Mouse (Mus musculus) Patski (cell line): ENCODE results near the gene Hsh2d. TPM values are rescaled to one million over a fixed set of nuclear protein-coding genes. Genes with fewer than 3 reads are reported as not detected.

Experiments used
- ATAC-seq: fragments of 100-300 bp; one replicate; pipeline ENCODE4 v1.8.0; 2021
- CTCF ChIA-PET: fragments of 350-600 bp; sonication (Branson Sonifier 250); formaldehyde crosslinking; loops from one replicate; lab custom pipeline; 2022; ENCODE audit warnings: inconsistent platforms; lab: Charles Lee
- POLR2A ChIA-PET: fragments of 350-600 bp; sonication (Branson Sonifier 250); formaldehyde crosslinking; loops from one replicate; lab custom pipeline; 2022; ENCODE audit warnings: antibody characterized with exemption, inconsistent platforms; lab: Charles Lee
- DNase-seq: peaks from one replicate; pipeline ENCODE4 v3.0.0-alpha.2; 2011; ENCODE audit warnings: low read depth, low spot score
- H3K27me3 ChIP-seq: fragments of 371-371 bp; one replicate; pipeline ENCODE4 v1.5.1; 2021
- CTCF ChIP-seq: fragments of 100-300 bp; IDR thresholded peaks from one replicate; pipeline ENCODE4 v1.5.1; 2021
- in situ Hi-C: fragments of 300-500 bp; cut with MboI; formaldehyde crosslinking; loops from 3 replicates; pipeline ENCODE4 v1.11.1; 2018; ENCODE audit warnings: low pct_unique_long_range_greater_than_20kb, mixed read lengths
- polyA plus RNA-seq: library from polyadenylated mRNA; unstranded; gene quantifications from one replicate; pipeline ENCODE4 v1.2.3, GENCODE M21; 2021

Hsh2d gene
- polyA plus RNA-seq, 1 experiment from 2014 or later: 0.05 TPM

DNA sequence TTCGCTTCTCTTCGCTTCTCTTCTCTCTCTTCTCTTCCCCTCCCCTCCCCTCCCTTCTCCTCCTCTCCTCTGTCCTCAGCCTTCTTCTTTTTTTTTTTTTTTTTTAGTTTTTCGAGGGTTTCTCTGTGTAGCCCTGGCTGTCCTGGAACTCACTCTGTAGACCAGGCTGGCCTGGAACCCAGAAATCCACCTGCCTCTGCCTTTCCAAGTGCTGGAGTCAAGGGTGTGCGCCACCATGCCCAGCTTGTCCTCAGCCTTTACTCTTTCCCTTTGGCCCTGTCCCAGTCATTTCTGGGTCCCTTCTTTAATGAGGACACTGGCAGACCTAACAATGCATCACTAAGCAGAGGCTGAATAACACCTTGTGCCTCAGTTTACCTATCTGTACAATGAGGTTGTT lies 24.1 kb downstream of the Hsh2d start, which contains the start of gene Gm11034:
Gene Gm11034, minus strand, starts transcription at position 101 of the 400 bp plus-strand sequence.
- no peak for TF ChIP-seq CTCF
- CTCF ChIA-PET: no interaction called here
- in situ Hi-C loops: loop anchor here (10.0 kb wide), 1 partner anchor 1839 kb away; the partner anchor contains the start of gene Comp
- ATAC-seq (no peak), DNase-seq (no peak)
- H3K27me3 ChIP-seq: peaks cover 26% of the 10 kb centered on the region
- POLR2A ChIA-PET: no interaction called here

DNA sequence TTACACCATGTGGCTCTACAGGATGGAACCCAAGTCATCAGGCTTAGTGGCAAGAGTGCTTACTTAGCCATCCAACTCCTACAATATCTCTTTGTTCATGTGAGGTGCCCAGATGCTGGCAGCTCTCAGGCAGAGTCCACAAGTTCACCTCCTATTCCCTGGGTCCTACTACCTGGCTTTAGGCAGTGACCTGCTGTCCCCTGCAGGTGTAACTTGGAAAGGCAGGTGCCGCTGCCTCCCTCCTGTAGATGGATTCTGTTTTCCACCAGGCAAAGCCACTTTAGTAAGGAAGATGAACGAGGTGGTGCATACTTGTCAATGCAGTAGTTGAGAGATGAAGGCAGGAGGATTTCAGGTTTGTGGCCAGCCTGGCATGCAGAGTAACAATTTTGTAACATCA lies 25.6 kb downstream of the Hsh2d start:
- in situ Hi-C loops: loop anchor here (10.0 kb wide), 1 partner anchor 1840 kb away; the partner anchor contains the start of gene Comp
- TF ChIP-seq CTCF: peak; percentile 59
- no peak for DNase-seq
- ATAC-seq: no peak
- ChIA-PET POLR2A (no interaction called here), CTCF (interaction anchor here (1.3 kb wide), 1 partner anchor 10 kb away, joined by 5 read pairs; no protein-coding TSS in a partner anchor)
- peaks cover 26% of the 10 kb centered on the region for H3K27me3 ChIP-seq

DNA sequence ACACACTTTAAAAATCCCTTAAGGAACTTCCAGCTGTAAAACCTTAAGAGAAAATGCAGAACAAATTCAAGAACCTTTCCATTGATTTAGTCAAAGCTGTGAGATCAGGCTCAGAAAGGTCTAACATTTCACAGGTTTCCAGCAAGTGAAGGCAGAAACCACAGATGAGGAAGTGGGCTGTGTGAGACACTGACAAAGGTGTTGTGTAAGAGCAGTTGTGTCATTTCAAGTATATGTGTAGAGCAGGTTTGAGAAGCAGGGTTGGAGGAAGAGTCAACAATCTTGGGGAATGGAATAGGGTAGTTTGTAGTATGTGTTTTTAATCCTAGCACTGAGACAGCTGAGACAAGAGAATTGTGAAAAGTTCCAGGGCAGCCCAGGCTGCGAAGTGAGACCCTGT lies 26.4 kb downstream of the Hsh2d start:
- no peak for ATAC-seq
- CTCF ChIA-PET: interaction anchor here (1.4 kb wide), 1 partner anchor 8 kb away, joined by 4 read pairs; no protein-coding TSS in a partner anchor
- POLR2A ChIA-PET: no interaction called here

DNA sequence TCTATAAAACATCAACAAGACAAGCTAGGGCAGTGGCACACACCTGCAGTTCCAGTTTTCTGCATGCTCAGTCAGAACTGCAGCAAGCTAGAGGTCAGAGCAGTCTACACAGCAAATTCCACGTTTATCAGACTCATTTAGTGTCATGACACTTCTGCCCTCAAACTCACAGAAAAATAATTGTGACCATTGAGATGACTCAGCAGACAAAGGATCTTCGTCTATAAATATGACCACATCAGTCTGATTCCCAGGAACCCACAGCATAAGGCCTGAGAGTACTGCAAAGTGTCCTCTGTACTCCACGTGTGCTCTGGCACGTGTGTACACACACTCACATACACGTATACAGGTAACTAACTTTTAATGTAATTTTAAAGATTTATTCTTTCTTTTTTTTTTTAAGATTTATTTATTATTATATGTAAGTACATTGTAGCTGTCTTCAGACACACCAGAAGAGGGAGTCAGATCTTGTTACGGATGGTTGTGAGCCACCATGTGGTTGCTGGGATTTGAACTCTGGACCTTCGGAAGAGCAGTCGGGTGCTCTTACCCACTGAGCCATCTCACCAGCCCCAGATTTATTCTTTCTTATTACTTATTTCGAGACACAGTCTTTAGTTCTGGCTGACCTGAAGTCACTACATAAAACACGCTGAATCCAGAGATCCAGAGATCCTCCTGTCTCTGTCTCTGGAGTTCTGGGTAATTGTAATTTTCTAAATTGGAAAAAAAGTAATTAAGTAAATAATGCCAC lies 29.5 kb downstream of the Hsh2d start:
- peaks cover 13% of the 10 kb centered on the region for H3K27me3 ChIP-seq
- CTCF ChIA-PET: interaction anchor here (1.6 kb wide), 1 partner anchor 21 kb away, joined by 9 read pairs; the partner anchor contains the start of gene Ap1m1
- POLR2A ChIA-PET: no interaction called here
- in situ Hi-C loops: loop anchor here (10.0 kb wide), 1 partner anchor 1844 kb away; the partner anchor contains the start of gene Comp
- ATAC-seq (no peak), DNase-seq (no peak)
- no peak for TF ChIP-seq CTCF

More for the DNA sequence above, 26.4 kb downstream of the Hsh2d start:
- TF ChIP-seq CTCF: no peak
- in situ Hi-C loops: loop anchor here (10.0 kb wide), 1 partner anchor 1841 kb away; the partner anchor contains the start of gene Comp
- H3K27me3 ChIP-seq: peaks cover 26% of the 10 kb centered on the region
- no peak for DNase-seq

DNA sequence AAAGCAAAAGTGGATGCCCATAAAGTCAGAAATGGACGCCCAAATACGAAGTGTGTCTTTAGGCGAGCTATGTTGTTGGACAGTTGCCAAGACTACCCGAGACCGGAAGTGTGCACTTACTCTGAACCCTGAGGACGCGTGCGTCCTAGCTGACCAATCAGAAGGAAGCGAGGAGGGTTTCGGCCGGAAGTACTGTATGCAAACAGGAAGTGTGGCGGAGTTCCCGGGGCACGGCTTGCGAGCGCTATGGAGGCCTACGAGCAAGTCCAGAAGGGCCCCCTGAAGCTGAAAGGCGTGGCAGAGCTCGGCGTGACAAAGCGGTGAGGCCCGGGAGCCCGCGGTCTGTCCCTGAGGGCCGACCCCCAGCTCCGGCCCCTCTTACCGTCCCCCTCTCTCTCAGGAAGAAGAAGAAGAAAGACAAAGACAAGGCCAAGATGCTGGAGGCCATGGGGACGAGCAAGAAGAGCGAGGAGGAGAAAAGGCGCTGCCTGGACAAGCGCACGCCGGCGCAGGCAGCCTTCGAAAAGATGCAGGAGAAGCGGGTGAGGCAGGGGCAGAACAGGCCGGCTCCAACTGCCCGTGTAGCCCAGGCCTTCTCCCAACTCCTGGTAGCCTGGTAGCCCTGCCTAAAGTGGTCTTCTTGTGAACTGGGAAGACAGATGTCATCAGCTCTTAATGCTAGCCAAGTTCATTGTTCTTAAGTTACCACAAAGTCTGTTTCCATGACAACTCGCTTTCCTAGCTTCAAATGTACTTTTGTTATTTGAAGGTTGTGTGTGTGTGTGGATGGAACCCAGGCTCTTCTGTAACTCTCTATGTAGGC lies 30.3 kb downstream of the Hsh2d start, which contains the start of gene Fam32a:
Gene Fam32a, plus strand, starts transcription at position 190 of the 823 bp plus-strand sequence.
- in situ Hi-C loops: loop anchor here (10.0 kb wide), 1 partner anchor 1845 kb away; the partner anchor contains the start of gene Comp
- DNase-seq (peak; percentile 81), ATAC-seq (peak; percentile 90)
- TF ChIP-seq CTCF: no peak
- peaks cover 9% of the 10 kb centered on the region for H3K27me3 ChIP-seq
- ChIA-PET POLR2A (no interaction called here), CTCF (interaction anchor here (1.6 kb wide), 1 partner anchor 20 kb away, joined by 9 read pairs; the partner anchor contains the start of gene Ap1m1)

DNA sequence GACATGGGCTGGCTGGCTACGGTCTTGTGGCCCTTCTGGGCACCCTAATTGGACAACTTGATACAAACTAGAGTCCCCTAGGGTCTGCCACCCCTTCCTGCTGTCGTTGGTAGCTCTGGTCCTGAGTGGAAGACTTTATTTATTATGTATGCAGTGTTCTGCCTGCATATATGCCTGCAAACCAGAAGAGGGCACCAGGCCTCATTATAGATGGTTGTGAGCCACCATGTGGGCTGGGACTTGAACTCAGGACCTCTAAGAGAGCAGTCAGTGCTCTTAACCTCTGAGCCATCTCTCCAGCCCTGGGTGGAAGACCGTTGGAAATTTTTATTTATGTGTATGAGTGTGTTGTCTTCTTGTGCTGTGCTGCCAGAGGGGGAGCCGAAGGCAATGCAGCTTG lies 31.3 kb downstream of the Hsh2d start:
- in situ Hi-C loops: no loop called here

DNA sequence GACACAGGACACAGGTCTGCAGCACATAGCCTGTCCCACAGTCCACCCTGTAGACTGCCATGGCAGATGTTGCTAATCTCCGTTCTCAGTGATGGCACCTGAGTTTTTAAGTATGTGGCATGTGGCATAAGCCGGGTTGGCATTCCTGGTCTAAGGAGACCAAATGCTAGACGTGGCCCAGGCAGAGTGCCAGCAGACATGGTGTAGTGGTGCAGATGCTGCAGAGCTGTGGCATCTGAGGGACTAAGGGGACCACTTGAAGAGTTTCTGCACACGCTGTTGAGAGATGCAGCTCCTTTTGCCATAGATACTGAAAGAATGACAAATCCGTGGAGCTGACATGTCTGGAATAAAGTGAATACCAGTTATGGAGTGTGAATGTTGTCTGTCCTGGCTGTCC lies 33.2 kb downstream of the Hsh2d start:
- no peaks in the 10 kb centered on the region for H3K27me3 ChIP-seq
- in situ Hi-C loops: no loop called here
- ChIA-PET POLR2A (no interaction called here), CTCF (interaction anchor here (3.9 kb wide), 1 partner anchor 17 kb away, joined by 37 read pairs; the partner anchor contains the start of gene Ap1m1)
- no peak for TF ChIP-seq CTCF
- ATAC-seq (no peak), DNase-seq (no peak)

More for the DNA sequence above, 31.3 kb downstream of the Hsh2d start:
- no peak for ATAC-seq
- ChIA-PET CTCF (interaction anchor here (1.6 to 3.9 kb wide), 2 partner anchors 19 kb away, joined by 9 to 37 read pairs; partner anchors contain the start of gene Ap1m1), POLR2A (no interaction called here)
- H3K27me3 ChIP-seq: peaks cover under 1% of the 10 kb centered on the region
- no peak for DNase-seq
- TF ChIP-seq CTCF: peak; percentile 54

DNA sequence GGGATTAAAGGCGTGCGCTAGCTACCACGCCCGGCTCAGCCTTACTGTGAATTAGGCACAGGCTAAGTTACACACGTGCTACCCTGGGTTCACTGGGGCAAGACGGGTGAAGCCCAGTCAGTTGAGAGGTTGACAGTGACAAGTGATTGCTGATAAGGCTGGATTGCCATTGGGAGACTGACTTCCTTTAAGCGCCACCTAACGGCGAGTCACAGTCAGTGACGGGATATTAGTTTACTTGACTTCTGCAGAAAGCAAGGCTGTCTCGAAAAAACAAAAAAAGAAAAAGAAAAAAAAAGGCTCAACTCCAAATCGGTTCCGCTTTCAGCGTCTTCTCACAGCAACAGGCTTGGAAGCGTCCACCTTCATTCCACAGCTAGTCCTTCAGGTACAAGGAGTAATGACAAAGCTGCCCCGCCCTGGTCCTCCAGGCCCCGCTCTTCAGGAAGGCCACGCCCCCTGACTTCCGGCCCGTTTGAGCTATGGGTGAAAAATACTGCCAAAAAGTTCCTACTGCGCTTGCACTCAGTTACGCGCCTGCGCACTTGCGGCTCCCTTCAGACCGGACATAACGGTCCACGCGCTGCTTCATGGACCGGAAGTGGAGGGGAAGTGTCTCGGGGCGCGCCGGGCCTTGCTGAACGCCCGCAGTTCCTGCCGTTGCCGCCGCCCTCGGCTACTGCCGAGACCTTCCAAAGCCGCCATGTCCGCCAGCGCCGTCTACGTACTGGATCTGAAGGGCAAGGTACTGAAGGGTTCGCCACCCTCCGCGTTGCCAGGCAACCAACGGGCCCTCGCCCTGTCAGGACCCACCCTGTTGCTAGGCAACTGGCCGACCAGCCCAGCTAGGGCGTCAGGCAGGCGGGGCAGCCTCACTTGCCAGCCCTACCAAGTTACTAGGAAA lies 50.3 kb downstream of the Hsh2d start, which contains the start of gene Ap1m1:
Gene Ap1m1, plus strand, starts transcription at position 520 of the 904 bp plus-strand sequence.
- H3K27me3 ChIP-seq: no peaks in the 10 kb centered on the region
- DNase-seq (peak; percentile 91), ATAC-seq (peak; percentile 92)
- CTCF ChIA-PET: interaction anchor here (0.7 to 2.5 kb wide), 10 partner anchors 9 to 105 kb away, joined by 3 to 37 read pairs (median 5); partner anchors contain the start of genes Fam32a and Tpm4
- POLR2A ChIA-PET: interaction anchor here (1.0 kb wide), 1 partner anchor 16 kb away, joined by 3 read pairs; no protein-coding TSS in a partner anchor
- in situ Hi-C loops: no loop called here
- no peak for TF ChIP-seq CTCF

DNA sequence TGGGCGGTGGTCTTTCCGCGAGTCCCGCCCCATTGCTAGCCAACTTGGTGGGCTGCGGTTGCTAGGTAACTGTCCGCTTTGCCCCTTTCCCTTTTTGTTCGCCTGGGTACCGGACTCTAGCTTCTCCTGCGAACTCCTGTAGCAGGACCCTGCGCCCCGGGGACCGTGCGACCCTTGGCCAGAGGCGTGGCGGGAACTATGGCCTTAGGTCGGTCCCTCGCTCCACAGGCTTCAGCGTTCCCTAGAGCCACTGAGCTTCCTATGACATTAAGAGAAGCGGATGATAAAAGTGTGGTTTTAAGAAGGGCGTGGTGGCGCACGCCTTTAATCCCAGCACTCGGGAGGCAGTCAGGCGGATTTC lies 50.9 kb downstream of the Hsh2d start:
- CTCF ChIA-PET: interaction anchor here (0.7 to 2.5 kb wide), 10 partner anchors 8 to 106 kb away, joined by 3 to 37 read pairs (median 5); partner anchors contain the start of genes Fam32a and Tpm4
- POLR2A ChIA-PET: interaction anchor here (1.0 kb wide), 1 partner anchor 16 kb away, joined by 3 read pairs; no protein-coding TSS in a partner anchor
- in situ Hi-C loops: no loop called here
- no peak for TF ChIP-seq CTCF
- no peaks in the 10 kb centered on the region for H3K27me3 ChIP-seq
- no peak for ATAC-seq
- no peak for DNase-seq
